Mouse (Mus musculus) E14TG2a.4 (cell line): ENCODE measurements at regions not wholly inside any gene's neighbourhood (a gene's known extent, or its start where the extent isn't known, plus 50 kb on each side); places are given as distances from the start of the nearest gene placed in this dataset.
A peak's percentile ranks its signal among the peaks of the same experiment; 100 is the strongest.
"Not testable (repeated sequence)": the region's sequence is repeated elsewhere in the genome, so short reads cannot be mapped to it uniquely, and the experiment has no call there.

Experiments used
- H3K27me3 ChIP-seq: 2 replicates; pipeline ENCODE4 v1.6.1; 2014; ENCODE audit warnings: low read length, control low read depth; ENCODE audit not compliant: insufficient read depth
- H3K36me3 ChIP-seq: 2 replicates; pipeline ENCODE4 v1.6.1; 2014; ENCODE audit warnings: low read length, control low read depth; ENCODE audit not compliant: insufficient read depth
- H3K4me1 ChIP-seq: replicated peaks from 2 replicates; pipeline ENCODE4 v1.6.1; 2014; ENCODE audit warnings: low read depth, low read length, control low read depth
- H3K4me3 ChIP-seq: replicated peaks from 2 replicates; pipeline ENCODE4 v1.5.1; 2014; ENCODE audit warnings: mild to moderate bottlenecking, low read length
- H3K9me3 ChIP-seq: 2 replicates; pipeline ENCODE4 v1.6.1; 2014; ENCODE audit warnings: low read length, control low read depth
- CTCF ChIP-seq: conservative IDR thresholded peaks from 2 replicates; pipeline ENCODE4 v1.5.1; 2014; ENCODE audit warnings: low read length
- NANOG ChIP-seq: IDR thresholded peaks from 2 replicates; pipeline ENCODE4 v1.6.1; 2014; ENCODE audit warnings: borderline replicate concordance, low read length, mixed read lengths
- POU5F1 ChIP-seq: IDR thresholded peaks from 2 replicates; pipeline ENCODE4 v1.6.1; 2014; ENCODE audit warnings: low read length, borderline replicate concordance

DNA sequence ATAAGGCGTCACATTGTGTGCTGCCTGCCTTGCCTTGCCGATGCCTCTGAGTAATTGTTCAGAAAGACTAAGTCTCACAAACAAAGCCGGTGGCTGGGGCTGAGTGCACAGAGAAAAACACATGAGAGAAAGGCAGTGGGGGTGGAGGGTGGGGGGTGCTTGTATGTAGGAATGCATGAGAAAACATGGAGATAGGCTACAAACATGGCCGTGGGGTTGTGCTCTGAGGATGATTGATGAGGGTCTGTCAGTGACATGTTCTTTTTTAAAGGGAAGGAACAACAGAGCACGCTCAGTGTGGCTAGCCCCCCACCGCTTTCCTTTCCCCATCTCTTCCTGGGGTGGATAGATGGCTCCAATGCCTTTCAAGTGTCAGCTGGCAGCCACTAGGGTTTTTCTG lies 304.8 kb downstream of the Nkx6-1 start:
- H3K36me3 ChIP-seq = no peaks in the 10 kb centered on the region
- no peak overlapping the region for H3K4me3 ChIP-seq
- no peaks in the 10 kb centered on the region for H3K4me1 ChIP-seq
- no peak for TF ChIP-seq POU5F1
- TF ChIP-seq NANOG = no peak
- no peak for TF ChIP-seq CTCF
- no peaks in the 10 kb centered on the region for H3K9me3 ChIP-seq
- peaks cover 8% of the 10 kb centered on the region for H3K27me3 ChIP-seq

DNA sequence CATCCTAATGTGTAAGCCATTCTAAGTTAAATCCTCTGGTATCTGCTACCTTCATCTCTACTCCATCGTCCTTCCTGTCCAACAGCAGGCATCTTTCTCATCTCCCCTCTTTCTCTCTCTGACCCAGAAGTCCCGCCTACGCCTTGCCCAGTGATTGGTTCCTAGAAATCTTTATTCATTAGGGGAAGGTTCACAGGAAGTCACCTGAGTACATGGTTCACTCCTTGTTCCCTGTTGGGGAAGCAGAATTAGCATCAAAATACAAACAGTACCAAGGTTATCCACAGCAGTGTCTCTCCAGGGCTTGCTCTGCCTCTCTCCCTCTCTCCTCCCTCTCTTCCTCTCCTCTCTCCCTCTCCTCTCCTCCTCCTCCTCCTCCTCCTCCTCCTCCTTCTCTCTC lies 319.4 kb downstream of the Nkx6-1 start:
- peaks cover 10% of the 10 kb centered on the region for H3K9me3 ChIP-seq
- no peaks in the 10 kb centered on the region for H3K27me3 ChIP-seq
- H3K4me3 ChIP-seq = no peak overlapping the region
- no peak for TF ChIP-seq POU5F1
- no peak for TF ChIP-seq NANOG
- no peak for TF ChIP-seq CTCF
- no peaks in the 10 kb centered on the region for H3K36me3 ChIP-seq
- no peaks in the 10 kb centered on the region for H3K4me1 ChIP-seq

DNA sequence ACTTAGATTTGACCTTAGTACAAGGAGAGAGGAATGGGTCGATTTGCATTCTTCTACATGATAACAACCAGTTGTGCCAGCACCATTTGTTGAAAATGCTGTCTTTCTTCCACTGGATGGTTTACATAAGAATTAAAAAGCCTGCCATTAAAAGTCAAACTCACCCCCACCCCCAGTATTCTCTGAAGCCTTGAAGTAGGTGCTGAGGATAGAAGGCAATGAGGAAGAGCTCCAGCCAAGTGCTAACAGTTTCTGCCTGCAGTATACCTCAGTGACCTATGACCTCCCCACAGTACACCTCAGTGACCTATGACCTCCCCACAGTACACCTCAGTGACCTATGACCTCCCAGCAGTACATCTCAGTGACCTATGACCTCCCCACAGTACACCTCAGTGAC lies 328.4 kb downstream of the Nkx6-1 start:
- 0 out of 2 replicates have a peak, but pooled peaks have one; percentile 30 for TF ChIP-seq NANOG
- H3K4me3 ChIP-seq = not testable (repeated sequence)

DNA sequence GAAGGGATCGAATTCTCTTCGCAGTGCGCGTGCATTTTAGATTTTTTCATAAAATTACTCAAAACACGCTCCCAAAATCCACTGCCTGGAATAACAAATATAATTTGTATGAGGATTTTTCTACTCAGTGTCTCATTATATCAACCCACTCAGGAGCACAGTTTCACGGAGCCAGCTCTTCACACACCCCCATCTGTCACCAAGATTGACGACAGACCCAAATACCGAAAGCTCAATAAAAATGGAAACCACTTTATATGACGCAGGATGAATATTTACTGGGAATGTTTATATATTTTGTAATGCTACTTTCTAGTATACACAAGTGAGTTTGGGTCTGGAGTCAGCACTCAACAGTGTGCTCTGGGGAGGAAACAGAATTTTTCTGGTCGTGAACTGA lies 333.0 kb downstream of the Nkx6-1 start:
- 0 out of 2 replicates have a peak, but pooled peaks cover under 1% of the 10 kb centered on the region for H3K27me3 ChIP-seq

More for the DNA sequence above, 328.4 kb downstream of the Nkx6-1 start:
- not testable (repeated sequence) for H3K4me1 ChIP-seq, H3K36me3 ChIP-seq, H3K27me3 ChIP-seq, H3K9me3 ChIP-seq

DNA sequence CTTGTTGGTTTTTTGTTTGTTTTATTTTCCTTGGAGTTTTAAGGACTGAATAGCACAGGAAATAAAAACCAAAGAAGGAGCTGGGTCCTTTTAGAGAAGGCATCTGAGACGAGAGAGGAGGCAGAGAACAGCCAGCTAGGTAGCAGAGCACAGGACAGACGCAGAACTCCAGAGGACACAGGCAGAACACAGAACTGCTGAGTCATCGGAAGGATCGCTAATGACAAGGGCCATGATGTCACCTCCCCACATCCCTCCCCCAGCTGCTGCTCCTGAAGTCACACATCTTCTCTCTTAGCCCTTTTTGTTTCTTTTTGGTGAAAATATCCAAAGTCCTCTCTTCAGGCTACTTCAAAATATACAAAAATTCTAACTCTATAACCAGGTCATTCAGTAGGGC lies 338.7 kb downstream of the Nkx6-1 start:
- H3K4me3 ChIP-seq = no peak overlapping the region
- no peak for TF ChIP-seq POU5F1
- TF ChIP-seq NANOG = no peak
- TF ChIP-seq CTCF = no peak
- H3K36me3 ChIP-seq = no peaks in the 10 kb centered on the region
- 0 out of 2 replicates have a peak, but pooled peaks cover 3% of the 10 kb centered on the region for H3K27me3 ChIP-seq
- no peaks in the 10 kb centered on the region for H3K9me3 ChIP-seq
- peaks cover 10% of the 10 kb centered on the region for H3K4me1 ChIP-seq

More for the DNA sequence above, 333.0 kb downstream of the Nkx6-1 start:
- Histone ChIP-seq H3K9me3 (no peaks in the 10 kb centered on the region), H3K36me3 (no peaks in the 10 kb centered on the region), H3K4me1 (0 out of 2 replicates have a peak, but pooled peaks cover 3% of the 10 kb centered on the region), H3K4me3 (no peak overlapping the region)
- TF ChIP-seq POU5F1 = no peak
- no peak for TF ChIP-seq NANOG
- no peak for TF ChIP-seq CTCF

DNA sequence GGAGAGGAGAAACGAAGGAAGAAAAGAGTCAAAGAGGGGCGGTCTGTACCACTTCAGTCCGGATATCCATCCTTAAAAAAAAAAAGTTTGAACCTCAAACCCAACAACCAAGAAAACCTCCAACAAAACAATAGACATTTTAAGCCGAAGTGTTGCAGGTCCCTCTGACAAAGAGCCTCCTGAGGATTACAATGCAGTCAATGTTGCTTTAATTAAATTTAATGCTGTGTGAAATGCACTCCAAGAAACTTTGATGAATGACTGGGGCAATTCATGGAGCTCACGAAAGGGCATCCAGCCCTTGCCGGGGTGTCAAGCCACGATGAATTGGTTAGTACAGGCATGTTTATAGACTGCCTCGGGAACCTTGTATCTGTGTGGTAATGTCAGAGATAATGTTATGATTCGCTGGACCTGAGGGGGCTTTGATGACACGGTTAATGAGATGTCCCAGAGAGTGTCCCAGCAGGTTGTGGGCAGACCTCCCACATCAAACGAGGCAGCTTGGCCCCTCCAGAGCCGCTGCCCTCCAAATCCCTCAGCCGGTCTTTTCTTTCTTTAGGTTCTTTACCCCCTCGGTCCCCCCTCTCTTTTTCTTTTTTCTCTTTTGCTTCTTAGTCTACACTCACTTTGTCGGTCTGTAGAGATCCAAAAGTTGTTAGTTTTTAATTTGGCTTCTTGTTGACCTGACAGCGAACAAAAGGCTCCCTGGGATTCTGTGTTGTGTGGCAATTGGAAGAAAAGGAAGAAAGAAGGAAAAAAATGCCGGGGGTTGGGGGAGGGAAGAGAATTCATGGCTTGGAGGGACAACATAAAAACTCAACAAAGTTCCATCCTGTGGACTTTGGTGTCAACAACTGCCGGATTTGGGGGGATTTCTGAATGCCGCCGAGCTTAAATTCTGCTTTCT lies 341.5 kb downstream of the Nkx6-1 start:
- Histone ChIP-seq H3K4me3 (no peak overlapping the region), H3K9me3 (no peaks in the 10 kb centered on the region), H3K27me3 (0 out of 2 replicates have a peak, but pooled peaks cover 3% of the 10 kb centered on the region), H3K36me3 (no peaks in the 10 kb centered on the region), H3K4me1 (peaks cover 10% of the 10 kb centered on the region)
- TF ChIP-seq NANOG = no peak
- no peak for TF ChIP-seq CTCF
- TF ChIP-seq POU5F1 = no peak

DNA sequence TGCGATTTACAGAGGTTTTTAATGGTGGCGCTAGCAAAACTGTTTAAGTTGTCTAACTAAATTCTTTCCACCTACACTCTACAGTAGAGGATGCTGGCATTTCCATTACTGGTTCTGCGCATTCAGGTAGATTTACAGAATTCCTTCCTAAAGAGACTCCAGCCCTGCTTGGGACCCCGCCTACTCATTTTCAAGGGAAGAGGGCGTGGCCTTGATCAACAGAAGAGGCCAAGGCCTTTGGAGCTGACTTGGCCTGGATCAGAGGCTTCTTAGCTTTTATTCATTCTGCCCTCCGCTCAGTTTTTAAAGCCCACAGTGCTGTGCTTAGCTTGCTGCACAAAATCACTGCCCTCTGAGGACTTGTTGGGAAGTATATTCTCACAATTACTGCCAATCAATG lies 364.8 kb downstream of the Nkx6-1 start:
- no peaks in the 10 kb centered on the region for H3K36me3 ChIP-seq
- TF ChIP-seq POU5F1 (no peak), NANOG (no peak), CTCF (no peak)
- no peaks in the 10 kb centered on the region for H3K9me3 ChIP-seq

DNA sequence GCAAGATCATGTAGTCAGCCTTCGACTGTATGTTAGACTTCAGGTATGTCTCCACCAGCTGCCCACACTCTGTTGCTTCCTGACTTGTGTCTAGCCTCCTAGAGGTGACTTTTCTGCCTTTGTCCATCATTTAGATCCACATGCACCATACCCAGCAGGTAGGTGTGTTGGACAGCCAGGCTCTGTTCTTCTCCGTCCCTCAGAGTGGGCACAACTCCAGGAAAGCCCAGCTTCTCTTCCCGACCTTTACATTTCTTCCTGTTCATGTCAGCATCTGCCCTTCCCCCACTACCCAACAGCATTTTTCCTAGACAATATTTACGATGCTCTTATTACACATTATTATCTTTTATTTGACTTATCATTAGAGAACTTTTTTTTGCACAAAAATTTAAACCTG lies 366.4 kb downstream of the Nkx6-1 start:
- Histone ChIP-seq H3K4me3 (no peak overlapping the region), H3K9me3 (no peaks in the 10 kb centered on the region), H3K36me3 (no peaks in the 10 kb centered on the region), H3K4me1 (peaks cover 10% of the 10 kb centered on the region), H3K27me3 (no peaks in the 10 kb centered on the region)
- TF ChIP-seq CTCF (no peak), POU5F1 (no peak), NANOG (no peak)

More for the DNA sequence above, 364.8 kb downstream of the Nkx6-1 start:
- Histone ChIP-seq H3K4me3 (no peak overlapping the region), H3K4me1 (peaks cover 10% of the 10 kb centered on the region), H3K27me3 (no peaks in the 10 kb centered on the region)

DNA sequence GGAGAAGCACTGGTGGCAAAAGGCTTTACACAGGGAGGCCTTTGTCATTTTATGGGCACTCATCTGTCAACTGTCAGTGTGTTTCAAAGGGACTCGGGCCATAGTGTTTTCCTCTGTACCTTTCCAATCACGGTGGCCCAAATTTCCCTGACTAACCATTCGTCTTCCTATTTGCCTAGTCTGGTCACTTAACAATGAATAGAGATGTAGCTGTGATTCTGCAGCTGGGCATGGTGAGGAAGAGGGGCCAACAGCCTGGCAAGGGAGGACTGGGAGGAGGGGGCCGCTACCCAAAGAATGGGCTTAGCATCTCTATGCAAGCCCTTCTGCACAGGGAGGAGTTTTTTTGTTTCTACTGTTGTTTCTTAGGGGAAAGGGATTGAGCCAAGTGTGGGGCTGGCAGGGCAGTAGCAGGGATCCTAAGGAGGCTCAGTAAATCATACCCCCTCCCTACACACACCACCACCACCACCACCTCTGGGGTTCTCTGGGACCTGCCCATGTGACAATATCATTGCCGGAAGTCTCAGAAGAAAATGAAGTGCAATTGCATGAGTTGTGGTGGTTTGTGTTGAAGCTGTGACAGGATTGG lies 367.2 kb downstream of the Nkx6-1 start:
- TF ChIP-seq NANOG (no peak), POU5F1 (no peak), CTCF (no peak)
- Histone ChIP-seq H3K4me1 (peaks cover 10% of the 10 kb centered on the region), H3K9me3 (no peaks in the 10 kb centered on the region), H3K36me3 (no peaks in the 10 kb centered on the region), H3K27me3 (no peaks in the 10 kb centered on the region), H3K4me3 (no peak overlapping the region)
